Mouse (Mus musculus): ENCODE results near the gene Mknk2.
"Not testable (repeated sequence)": the region's sequence is repeated elsewhere in the genome, so short reads cannot be mapped to it uniquely, and the experiment has no call there.

Gene Mknk2

DNA sequence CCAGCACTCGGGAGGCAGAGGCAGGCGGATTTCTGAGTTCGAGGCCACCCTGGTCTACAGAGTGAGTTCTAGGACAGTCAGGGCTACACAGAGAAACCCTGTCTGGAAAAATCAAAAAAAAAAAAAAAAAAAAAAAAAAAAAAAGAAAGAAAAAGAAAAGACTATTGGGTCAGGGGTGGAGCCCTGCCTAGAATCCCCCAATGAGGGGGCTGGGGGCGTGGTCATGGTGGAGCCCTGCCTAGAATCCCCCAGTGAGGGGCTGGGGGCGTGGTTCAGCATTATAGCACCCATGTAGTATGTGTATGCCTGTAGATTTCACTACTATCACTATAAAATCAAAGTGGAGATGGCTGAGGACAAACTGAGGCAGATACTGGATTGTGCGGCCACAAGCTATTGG lies 28.0 kb downstream of the Mknk2 start:
- not testable (repeated sequence) for DNase-seq

DNA sequence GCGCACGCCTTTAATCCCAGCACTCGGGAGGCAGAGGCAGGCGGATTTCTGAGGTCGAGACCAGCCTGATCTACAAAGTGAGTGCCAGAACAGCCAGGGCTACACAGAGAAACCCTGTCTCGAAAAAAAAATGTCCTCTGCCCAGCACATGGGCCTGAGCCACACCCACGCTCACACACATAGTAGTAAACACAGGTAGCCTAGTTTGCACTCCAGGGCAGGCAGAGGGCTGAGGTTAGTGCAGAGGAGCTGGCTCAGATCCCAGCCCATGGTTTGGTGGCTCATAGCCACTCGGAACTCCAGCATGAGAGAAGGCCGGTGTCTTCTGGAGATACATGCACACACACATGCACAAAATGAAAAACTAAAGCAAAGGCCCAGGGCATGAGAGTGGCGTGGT lies 31.0 kb downstream of the Mknk2 start:
- no peak for DNase-seq

DNA sequence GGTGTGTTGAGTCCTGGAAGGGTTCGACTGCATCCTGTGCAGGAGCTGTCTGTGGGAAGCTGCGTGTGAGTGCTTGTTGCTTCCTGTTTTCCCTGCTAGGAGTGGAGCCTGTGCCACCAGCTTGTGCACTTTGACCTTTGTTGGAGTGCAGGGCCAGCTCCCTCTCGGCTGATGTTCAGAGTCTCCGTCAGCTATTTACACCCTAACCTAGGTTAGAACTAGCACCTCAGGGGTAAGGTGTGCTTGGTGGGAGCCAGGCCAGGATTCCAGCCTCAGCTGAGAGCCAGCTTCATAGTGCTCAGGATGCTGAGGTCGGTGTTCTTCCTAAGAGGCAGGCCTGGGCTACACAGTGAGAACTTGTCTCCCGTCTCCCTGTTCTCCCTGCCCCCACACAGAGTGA lies 42.6 kb downstream of the Mknk2 start:
- DNase-seq, result no peak

DNA sequence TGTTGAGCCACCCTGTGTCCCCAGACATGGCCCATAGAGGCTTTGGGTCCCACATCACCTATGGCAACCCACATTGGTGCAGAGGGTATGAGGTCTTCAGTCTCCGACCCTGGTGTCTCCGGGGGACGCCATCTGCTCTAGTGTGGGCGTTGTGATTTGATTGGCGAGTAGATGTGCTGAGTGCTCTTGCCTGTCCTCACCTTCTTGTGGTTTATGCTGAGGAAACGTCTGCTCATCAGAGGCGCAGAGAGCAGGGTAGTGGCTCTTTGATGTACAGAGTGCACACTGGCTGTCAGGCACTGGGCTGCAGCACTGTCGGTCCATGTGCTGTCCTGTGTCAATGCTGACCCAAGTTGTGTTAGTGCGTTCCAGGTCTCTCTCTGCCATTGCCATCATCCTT lies 49.0 kb downstream of the Mknk2 start:
- DNase-seq, result no peak

DNA sequence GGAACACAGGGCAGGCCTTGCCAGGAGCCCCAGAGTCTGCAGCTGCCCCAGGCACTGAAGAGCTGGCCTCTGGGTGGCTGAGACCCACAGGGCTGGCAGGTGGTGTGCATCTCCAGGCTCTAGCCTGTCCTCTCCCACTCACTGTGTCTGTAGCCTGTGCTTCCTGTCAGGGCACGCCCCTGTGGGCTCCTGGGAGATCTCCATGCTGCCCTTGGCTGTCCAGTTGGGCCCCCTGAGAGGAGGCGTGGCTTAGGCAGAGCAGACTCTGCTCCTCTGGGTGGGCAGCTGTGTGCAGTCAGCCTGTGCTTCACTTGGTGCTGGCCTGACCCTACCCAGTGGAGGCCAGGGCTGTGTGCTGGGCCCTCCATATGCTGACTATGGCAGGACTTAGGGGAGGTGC lies 50.2 kb downstream of the Mknk2 start:
- DNase-seq, result no peak

DNA sequence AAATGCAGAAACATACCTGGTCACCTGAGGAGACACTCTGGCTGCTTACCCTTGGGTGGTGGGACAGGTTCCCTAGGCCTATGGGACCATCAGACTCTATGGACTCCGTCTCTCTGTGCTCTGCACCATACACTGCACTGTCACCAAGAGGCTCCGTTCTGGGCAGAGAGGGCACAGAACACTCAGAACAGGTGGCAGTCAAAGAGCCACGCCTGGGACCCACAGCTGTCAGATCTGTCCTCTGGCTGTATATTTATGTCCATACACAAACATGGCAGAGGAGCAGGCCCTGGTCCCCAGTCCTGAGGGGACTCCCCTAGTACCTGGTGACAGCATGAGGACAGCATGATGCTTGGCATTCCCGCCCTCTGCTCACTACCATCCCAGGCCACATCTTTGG lies 52.1 kb downstream of the Mknk2 start:
- DNase-seq, result no peak

DNA sequence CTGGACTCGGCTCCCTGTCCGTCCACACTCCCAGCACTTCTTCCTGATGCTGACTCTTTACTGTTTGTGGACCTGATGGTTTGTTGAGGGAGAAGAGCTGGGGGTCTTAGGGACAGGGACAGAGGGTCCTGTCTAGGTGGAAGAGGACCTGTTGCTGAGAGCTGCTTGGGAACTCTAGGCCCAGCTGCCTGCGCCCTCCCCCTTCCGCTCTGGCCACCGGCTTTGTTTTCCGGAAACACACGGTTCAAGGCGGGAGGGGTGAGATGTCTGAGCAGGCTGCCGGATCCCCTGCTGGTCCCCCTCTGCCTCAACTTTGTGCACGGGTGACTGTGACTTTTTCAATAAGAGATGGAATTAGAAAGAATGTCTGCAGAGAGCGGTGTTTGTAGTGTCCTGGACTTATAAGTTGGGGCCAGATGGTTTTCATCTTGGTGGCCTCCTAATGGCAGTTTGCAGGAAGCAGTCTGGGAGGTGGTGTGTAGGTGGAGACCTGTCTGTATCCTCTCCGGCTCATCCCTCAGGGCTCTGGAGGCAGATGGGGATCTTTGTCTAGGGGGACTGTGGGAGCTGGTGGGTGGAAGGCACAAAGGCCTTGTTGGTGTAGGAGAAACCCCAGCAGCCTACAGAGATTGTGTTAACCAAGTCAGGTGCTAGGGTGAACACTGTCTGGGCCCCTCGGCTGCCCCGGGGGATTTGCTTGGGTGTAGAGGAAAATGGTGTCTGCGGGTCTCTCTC lies 54.3 kb downstream of the Mknk2 start:
- peak; percentile 73 to 75 for DNase-seq

DNA sequence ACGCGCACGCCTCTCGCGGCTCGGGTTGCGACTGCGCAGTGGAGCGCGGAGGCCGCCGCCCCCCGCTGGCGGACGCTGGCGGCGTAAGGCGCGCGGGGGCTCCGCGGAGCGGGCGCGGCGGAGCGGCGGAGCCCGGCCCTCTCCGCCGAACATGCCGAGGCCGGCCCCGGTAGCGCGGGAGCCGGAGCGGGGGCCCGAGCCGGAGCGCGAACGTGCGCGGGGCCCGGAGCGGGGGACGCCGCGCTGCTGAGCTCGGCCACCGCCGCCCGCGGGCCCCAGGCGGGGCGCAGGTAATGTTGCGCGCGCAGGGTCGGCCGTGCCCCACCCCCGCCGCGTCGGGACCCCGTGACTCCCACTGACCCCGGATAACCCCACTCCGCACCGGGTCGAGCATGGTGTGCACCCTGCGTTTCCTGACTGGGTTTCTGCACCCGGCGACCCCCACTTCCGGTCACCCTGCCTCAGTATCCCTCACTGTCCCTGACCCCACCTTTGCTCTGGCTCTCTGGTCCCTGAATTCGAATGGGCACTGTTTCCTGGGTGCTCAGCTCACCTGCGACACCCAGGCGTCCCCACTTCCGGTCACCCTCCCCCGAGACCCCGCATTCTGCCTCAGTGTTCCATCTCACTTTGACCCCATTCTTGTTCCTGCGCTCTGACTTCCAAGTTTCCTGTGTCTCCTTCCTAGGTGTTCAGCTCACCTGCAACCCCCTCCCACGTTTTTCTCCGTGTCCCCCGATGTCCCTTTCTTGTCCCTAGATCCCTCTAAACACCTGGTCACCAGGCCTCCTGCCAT lies 55.1 kb downstream of the Mknk2 start, which contains the start of gene Csnk1g2:
Gene Csnk1g2 (plus strand): TSS at position 178 of the 796 bp plus-strand sequence.
- DNase-seq, result peak; percentile 46 to 49

DNA sequence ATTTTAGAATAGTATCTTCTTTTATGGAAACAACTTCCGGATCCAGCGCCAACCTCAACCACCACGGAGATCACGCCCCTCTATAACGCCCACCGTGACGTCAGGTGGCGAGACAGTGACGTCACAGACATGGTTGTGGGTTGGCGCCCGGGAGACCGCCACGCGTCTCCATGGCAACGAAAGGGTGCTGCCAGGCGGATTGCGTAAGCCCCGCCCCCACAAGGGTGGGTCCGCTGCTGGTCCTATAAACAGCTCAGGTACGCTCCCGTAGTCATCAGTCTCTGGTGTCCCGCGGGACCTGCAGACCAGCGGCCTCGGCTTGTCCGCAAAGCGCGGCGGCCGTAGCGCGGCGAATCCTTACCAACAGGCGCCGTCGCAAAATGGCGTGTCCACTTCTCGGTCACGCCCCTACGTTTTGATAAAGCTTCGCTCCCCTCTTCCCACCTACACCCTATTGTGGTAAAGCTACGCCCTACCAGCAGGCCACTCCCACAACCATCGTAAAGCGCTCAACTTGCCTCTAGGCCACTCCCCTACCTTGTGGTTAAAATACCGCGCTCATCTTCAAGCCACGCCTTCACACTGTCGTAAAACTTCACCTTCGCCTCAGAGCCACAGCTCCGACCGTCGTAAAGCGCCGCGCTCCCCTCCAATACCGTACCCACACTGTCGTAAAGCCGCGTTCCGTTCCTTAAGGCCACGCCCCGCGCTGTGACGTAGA lies 55.8 kb downstream of the Mknk2 start:
- DNase-seq, result peak; percentile 99

DNA sequence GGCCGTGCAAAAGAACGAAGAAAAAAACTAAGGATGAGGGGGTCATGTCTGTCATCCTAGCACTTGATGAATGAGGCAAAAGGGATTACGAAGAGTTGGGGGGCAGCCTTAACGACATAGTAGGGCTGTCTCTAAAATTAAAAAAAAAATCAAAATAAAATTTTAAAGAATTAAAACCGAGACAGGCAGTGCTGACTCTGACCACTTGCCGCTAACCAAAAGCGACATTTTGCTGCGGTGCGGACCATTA lies 56.3 kb downstream of the Mknk2 start:
- no peak for DNase-seq

DNA sequence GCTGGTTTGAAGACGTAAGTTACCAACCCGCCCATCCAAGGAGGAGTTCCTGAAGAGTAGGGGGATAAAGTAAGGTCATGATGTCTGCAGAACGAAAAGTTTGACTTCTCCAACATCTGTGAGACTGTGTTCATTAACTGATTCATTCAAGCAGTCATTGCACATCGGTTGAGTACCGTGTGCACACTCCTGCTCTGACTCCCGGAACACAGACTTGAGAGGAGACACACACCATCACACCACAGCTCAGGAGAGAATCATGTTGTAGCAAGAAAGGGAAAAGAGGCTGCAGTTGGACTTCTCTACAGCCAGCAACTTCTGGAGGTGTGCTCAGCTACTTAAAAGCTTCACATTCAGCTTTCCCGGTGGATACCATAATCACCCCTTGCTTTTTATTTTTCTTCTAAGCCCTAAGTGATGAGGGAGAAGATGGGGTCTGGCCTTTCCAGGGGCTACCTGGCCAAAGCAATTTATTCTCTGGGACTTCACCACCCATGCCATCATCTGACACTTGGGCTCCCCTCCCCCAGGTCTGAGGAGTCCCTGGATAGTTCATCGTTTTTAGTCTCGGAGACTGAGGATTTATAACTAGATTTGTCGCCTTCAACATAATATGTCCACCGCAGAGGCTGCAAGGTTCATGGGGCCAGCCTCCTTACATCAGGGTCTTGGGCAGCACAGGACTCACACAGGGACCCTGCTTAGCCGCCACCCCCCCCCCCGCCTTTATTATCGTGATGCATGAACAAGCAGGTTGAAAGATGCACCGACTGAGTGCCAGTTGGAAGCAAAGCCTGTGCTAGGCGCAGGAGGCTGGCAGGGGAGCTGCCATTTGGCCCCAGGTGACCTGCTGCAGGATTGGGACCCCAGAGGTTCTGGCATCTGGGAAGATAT lies 56.9 kb downstream of the Mknk2 start:
- DNase-seq, result no peak

DNA sequence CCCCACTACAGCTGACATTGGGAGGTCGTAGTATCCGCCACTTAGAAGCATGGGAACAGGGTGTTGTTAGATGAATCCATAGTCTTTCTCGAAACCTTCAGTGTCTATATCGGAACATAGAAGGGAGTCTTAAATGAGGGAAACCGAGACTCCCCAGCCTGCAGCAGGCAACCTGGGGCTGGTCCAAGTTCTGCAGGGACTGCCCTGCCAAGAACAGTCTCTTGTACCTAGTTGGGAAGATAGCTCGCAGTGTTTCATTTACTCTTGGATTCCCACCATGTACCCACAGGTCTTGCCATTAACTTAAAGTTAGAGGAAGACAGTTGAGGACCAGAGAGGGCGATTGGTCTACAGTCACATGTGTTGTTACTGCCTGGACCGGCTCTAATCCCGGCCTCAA lies 57.5 kb downstream of the Mknk2 start:
- DNase-seq, result no peak

DNA sequence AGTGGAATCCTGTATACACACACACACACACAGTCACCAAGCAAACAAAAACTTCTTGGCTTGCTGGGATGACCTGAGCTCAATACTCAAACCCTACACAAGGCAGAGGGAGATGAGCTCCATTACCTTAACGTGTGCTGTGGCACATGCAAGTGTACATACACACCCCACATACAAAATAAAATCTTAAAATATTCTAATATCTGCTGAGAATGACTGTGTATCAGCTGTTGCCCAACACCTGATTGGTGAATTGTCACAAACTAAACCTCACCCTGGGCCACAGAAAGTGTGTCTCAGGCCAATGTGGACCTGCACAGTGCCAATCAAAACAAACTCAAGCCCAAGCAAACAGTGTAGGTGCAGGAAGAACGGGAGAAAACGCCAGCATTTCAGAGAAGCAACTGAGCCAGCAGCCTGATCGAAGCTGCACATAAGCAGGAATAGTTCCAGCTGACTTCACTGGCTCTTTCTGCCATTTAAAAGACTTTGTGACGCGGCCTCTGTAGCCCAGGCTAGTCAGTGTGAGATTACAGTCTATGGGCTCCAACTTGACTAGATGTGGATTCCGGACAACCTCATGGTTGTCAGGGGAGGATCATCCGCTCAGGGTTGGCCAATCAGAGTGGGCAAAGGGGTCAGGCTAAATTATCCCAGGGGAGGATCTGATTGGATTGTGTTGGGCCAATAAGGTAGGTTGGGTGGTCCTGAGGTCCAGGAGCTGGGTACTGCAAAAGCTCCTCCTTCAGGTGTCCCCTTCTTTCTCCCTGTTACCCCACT lies 58.3 kb downstream of the Mknk2 start:
- DNase-seq, result peak in 1 of 2 experiments; percentile 63

DNA sequence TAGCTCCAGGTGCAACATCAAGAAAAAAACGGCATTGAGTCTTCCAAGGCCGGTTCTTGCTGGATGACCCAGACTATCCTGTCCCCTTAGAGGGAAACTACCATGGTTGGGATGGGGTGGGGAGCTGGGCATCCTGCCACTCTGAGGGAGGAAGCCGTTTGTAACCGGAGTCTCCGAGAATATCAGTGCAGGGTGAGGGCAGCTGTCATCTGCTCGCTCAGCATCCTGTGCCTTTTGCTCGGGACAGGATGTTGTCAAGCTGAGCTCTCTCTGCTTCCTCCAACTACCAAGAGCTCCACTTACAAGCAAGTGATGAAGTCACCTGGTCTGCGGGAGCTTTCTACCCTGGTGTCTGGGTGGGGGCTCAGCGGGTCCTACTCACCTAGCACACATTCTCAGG lies 59.7 kb downstream of the Mknk2 start:
- DNase-seq, result peak; percentile 55 to 59
